Mouse (Mus musculus) ovary, postnatal 10 days (tissue): ENCODE measurements around the gene Txlna.

ENCODE experiments used
- DNase-seq: peaks from one replicate; pipeline ENCODE4 v3.0.0; 2022; ENCODE audit warnings: low spot score

Gene Txlna

DNA sequence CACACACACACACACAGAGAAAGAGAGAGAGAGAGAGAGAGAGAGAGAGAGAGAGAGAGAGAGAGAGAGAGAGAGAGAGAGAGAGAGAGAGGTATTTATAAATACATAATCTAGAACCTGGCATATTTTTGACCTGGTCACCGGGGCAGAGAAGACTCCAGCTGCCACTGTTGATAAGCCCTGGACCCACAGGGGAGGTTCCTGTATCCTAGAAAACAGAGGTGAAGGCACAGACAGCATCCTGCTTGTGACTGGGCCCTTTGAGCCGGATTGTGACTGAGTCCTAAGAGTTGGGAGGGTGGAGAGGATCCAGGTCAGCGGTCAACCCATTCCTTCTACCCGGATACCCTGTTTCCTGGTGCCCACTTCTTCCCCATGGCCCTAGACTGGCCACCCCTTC is 52.0 kb downstream of the Txlna start:
- DNase-seq = no peak

DNA sequence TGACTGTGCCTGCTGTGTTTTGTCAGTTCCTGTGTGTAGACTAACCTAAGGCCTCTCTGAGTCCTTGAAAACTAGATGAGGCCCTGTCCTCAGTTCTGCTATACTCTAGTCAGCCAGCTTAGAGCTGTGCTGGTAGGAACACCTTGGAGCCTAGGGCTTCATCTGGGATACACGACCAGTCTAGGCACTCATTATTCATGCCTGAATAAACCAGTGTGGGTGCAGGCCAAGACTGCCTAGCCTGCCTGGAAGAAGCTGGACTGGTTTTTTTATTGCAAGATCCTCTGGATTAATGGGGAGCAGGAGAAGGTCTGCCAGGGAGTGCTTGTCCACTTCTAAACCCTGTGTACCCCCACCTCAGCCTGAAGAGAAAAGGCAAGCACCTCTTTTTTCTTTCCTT is 53.9 kb downstream of the Txlna start:
- DNase-seq = no peak

DNA sequence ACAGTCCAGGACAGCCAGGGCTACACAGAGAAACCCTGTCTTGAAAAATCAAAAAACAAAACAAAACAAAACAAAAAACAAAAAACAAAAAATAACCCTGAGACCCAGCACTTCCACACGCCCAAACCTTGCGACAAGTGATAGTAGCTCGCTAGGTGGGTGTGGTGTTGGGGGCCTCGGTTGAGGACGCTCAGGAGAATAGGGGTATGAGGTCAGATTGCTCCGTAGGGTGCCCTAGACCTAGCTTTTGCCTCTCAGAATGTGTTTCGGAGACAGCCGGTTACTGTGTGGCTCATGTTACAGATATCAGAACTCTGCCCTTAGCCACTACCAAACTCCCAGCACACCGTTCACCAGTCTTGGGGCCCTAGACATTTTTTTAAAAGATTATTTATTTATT is 55.1 kb downstream of the Txlna start:
- no peak for DNase-seq

DNA sequence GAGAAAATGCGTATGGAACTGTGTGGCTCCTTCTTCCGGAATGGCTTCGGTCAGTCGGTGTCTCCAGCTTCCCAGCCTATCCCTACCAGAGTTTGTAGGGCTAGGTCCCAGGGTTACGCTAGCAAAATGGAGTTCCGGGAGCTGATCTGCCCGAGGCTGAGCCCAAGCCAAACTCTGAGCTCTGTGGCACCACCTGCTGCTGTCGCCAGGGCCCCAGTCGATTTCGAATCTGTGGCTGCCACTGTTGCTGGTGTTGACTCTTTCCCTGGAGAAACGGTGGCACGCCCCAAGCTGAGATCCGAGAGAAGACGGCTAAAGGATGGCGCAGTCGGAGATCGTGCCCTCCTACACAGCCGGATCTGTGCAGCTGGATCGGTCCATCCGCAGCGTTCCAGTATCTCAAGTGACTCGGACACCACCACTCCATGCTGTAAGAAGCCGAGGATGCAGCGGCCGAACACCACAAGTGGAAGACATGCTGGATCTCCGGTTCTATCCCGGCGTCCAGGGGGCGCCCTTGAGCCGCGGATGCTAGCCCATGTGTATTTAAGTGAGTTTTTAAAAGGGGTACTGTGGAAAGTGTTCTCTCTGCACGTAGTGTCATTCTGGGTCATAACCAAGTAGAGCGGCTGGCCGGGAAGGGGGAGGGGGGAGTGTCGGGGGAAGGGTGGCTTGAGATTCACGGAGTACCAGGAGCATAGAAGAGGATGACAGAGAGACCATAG is 55.8 kb downstream of the Txlna start:
- peak; percentile 72 for DNase-seq

DNA sequence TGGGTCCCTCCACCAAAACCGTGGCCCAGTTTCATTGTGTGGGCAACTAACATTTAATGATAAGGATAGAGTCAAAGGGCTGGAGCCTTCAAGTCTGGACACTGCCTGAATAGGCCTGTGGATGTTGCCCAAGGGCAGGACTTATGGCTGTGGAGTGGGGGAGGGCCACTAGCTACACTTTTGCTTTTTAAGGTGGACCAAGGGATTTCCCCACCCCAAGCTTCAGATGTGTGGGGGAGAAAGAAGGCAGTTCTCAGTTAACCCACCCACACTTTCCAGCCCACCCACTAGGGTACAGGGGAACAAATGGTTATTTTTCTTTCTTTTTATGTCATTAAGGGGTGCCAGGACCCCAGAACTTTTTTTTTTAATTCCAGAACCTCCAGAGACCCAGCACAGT is 56.5 kb downstream of the Txlna start:
- DNase-seq = no peak

DNA sequence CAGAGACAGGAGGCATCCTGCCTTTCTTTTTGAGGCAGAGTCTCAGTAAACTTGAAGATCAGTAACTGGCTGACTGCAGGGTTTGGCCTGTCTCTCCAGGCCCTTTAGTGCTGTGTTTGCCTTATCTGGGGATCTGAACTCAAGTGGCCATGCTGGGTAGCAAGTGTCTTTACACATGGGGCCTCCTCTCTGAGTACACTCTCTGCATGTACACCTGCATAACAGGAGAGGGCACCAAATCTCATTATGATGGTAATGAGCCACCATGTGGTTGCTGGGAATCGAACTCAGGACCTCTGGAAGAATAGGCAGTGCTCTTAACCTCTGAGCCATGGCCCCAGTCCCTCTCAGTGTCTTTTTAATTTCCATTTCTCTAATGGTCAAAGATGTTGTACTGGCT is 58.6 kb downstream of the Txlna start:
- DNase-seq = no peak

DNA sequence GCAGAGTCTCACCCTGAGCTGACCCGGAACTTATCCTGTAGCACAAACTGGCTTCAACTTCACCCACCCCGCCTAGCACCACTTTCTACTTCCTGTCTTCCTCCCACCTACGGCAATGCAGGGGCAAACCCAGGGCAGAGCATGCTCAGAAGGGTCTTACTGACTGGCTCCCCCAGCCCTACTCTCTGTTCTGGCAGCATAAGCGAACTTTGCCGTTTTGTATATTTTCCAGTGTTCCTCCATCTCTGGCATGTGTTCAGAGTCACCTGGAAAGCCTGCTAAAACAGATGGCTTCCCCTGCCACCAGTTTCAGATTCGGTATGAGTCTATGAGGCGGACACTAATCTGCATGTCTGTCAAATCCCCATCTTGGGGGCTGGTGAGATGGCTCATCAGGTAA is 60.5 kb downstream of the Txlna start:
- no peak for DNase-seq

DNA sequence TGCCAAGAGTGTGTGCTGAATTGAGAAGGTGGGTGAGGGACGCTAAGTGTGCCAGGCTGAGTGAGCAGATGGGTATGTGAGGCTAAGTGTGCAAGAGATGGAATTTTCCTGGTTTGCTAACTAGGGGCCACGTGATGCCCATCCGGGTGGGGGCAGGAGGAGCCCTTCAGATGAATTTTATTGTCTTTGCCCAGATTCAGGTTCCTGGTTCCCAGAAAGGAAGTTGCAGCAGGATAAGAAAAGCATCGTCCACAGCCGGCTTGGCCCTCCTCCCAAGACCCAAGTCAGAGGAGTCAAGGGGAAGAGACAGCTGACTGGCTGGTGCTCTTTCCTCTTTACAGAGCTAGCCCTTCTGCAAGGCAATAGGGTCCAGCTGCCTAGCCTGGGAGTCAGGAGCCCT is 62.4 kb downstream of the Txlna start, which contains the start of gene Fam167b:
Gene Fam167b (minus strand): TSS at position 84 of the 400 bp plus-strand sequence.
- DNase-seq = no peak

DNA sequence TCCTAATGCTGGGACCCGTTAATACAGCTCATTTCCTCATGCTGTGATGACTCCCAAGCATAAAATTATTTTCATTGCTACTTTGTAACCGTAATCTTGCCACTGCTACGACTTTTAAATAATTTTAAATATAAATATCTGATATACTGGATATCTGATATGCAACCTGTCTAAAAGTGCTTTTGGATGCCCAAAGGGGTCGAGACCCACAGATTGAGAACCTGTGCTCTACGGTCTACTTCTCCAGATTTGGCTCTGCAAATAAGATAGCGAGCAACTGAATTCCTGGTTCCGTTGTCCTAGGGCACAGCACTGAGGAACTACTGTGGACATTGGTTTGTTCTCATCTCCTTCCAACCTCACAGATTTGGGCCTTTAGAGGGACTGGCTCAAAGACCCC is 63.2 kb downstream of the Txlna start:
- no peak for DNase-seq

DNA sequence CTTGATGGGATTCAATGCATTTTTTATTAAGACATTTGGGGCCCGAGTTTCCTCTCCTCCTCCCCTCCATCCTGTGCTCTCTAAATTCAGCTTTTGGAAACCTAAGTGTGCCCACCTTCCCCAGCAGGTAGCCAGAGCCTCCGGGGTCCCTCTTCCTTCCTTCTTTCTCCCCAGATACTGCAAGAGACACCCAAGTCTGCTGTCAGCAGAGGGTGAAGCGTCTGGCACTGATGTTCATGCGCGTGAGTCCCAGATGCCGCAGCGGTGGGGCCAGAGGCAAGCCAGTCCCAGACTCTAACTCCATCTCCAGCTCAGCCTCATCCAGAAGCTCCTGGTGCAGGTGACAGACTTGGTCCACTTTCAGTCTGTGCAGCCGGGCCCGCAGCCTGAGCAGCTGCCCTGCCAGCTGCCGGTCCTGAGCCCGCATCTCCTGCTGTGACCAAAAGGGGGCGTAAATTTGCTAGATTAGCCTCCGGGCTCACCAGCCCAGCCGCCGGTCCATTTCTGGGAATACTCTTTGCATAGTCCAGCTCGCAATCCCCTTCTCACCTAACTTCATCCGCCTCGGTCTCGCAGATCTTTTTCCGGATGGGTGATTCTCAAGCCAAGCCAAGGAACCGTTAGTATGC is 63.9 kb downstream of the Txlna start:
- peak; percentile 48 for DNase-seq
